Mouse (Mus musculus): ENCODE results near the gene Bex3. TPM values are rescaled to one million over a fixed set of nuclear protein-coding genes. Genes with fewer than 3 reads are reported as not detected.

The Bex3 gene
- polyA plus RNA-seq, 1 experiment from 2014 or later = 670 TPM

DNA sequence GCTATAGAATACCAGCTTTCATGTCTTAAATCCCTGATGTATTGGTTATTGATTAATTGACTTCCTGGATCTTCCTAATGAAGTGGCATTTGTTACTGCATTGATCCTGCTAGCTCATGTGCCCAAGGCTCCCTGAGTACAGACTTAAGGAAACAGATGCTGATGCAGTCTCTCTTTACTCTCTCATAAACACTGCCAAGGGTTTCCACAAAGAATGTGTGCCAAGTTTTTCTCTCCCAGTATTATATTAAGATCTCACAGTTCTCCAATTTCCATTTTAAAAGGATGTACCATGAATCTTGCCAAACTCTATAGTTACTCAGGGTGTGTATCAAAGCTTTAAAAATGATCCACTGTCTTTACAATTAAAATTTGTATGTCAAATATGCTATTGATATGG is 8.3 kb downstream of the Bex3 start:
- Histone ChIP-seq H3K27me3 (ENCODE audit: control insufficient read depth, insufficient read depth, low read length) (no peaks in the 10 kb centered on the region), H3K27ac (replicated peaks; ENCODE audit: low read depth, low read length) (no peak overlapping the region), H3K4me1 (ENCODE audit: control insufficient read depth, insufficient read depth, low read length) (no peaks in the 10 kb centered on the region), H3K9me3 (ENCODE audit: control insufficient read depth, low read length) (no peaks in the 10 kb centered on the region), H3K36me3 (ENCODE audit: control insufficient read depth, insufficient read depth, low read length) (no peaks in the 10 kb centered on the region), H3K4me2 (ENCODE audit: low read length) (no peak overlapping the region), H3K4me3 (replicated peaks; ENCODE audit: low read depth, low read length) (no peak overlapping the region), H3K9ac (replicated peaks; ENCODE audit: low read length) (no peak overlapping the region)
- ATAC-seq (ENCODE audit: low FRiP score, low TSS enrichment) (no peak), DNase-seq (no peak)

DNA sequence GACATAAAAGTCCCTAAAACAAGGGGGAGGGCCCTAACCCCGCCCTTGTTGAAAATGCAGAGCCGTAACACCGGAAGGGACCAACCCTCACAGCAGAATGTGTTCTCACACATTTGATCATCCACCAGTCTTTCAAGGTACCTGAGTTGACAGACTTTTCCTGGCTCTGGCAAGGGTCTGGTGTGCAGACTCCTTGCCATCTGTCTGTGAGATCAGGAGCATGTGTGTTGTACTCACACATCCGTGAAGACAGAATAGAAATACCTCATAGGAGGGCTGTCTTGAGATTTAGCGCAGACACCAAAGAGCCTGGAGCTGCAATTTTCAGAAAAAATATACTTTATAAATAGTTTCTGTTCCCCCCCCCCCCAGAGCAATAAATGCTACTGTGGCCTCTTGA is 9.4 kb downstream of the Bex3 start:
- no peak overlapping the region for H3K27ac ChIP-seq (replicated peaks; ENCODE audit: low read depth, low read length)
- H3K4me2 ChIP-seq (ENCODE audit: low read length) = no peak overlapping the region
- no peaks in the 10 kb centered on the region for H3K27me3 ChIP-seq (ENCODE audit: control insufficient read depth, insufficient read depth, low read length)
- DNase-seq = no peak
- no peak overlapping the region for H3K4me3 ChIP-seq (replicated peaks; ENCODE audit: low read depth, low read length)
- H3K4me1 ChIP-seq (ENCODE audit: control insufficient read depth, insufficient read depth, low read length) = no peaks in the 10 kb centered on the region
- ATAC-seq (ENCODE audit: low FRiP score, low TSS enrichment) = no peak
- WGBS = 81% methylated on average over 5 of the region's 5 CpGs
- no peak overlapping the region for H3K9ac ChIP-seq (replicated peaks; ENCODE audit: low read length)
- no peaks in the 10 kb centered on the region for H3K9me3 ChIP-seq (ENCODE audit: control insufficient read depth, low read length)
- no peaks in the 10 kb centered on the region for H3K36me3 ChIP-seq (ENCODE audit: control insufficient read depth, insufficient read depth, low read length)

GRCm38 (mm10) chrX:136290817-136291281 is 20.8 kb downstream of the Bex3 start:
- Histone ChIP-seq H3K9me3 (ENCODE audit: control insufficient read depth, low read length) (no peaks in the 10 kb centered on the region), H3K27ac (replicated peaks; ENCODE audit: low read depth, low read length) (peak overlapping the region; percentile 90), H3K4me3 (replicated peaks; ENCODE audit: low read depth, low read length) (peak overlapping the region; percentile 13; the same call in 1 of the 2 replicates), H3K4me1 (ENCODE audit: control insufficient read depth, insufficient read depth, low read length) (0 out of 2 replicates have a peak, but pooled peaks cover 3% of the 10 kb centered on the region), H3K9ac (replicated peaks; ENCODE audit: low read length) (no peak overlapping the region), H3K4me2 (ENCODE audit: low read length) (peak overlapping the region; percentile 48), H3K27me3 (ENCODE audit: control insufficient read depth, insufficient read depth, low read length) (no peaks in the 10 kb centered on the region), H3K36me3 (ENCODE audit: control insufficient read depth, insufficient read depth, low read length) (no peaks in the 10 kb centered on the region)
- WGBS = 28% methylated on average over 8 of the region's 8 CpGs
- DNase-seq (peak; percentile 88), ATAC-seq (ENCODE audit: low FRiP score, low TSS enrichment) (peak; percentile 96)

DNA sequence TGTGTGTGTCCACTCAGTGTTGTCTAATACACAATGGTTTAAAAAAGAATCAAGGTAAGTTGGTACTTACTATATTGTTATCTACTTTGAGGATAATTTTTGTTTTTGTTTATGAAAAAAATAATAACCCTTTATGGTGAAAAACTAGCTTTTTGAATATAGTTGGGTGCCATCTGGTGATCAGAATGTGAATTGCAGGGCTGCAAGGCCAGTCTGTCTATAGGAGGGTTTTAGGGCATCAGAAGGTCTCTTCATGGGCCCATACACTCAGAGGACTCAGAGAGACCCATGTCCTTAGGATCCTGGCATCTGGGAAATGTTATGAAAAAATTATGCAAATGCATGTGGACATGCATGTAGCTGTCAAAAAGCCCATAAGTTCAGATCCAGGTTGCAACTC is 34.2 kb downstream of the Bex3 start:
- ATAC-seq (ENCODE audit: low FRiP score, low TSS enrichment) (no peak), DNase-seq (peak; percentile 74)
- H3K4me3 ChIP-seq (replicated peaks; ENCODE audit: low read depth, low read length) = no peak overlapping the region
- H3K27me3 ChIP-seq (ENCODE audit: control insufficient read depth, insufficient read depth, low read length) = no peaks in the 10 kb centered on the region
- no peak overlapping the region for H3K9ac ChIP-seq (replicated peaks; ENCODE audit: low read length)
- no peaks in the 10 kb centered on the region for H3K9me3 ChIP-seq (ENCODE audit: control insufficient read depth, low read length)
- no peak overlapping the region for H3K4me2 ChIP-seq (ENCODE audit: low read length)
- H3K36me3 ChIP-seq (ENCODE audit: control insufficient read depth, insufficient read depth, low read length) = no peaks in the 10 kb centered on the region
- H3K27ac ChIP-seq (replicated peaks; ENCODE audit: low read depth, low read length) = no peak overlapping the region
- no peaks in the 10 kb centered on the region for H3K4me1 ChIP-seq (ENCODE audit: control insufficient read depth, insufficient read depth, low read length)

- H3K4me2 ChIP-seq (ENCODE audit: low read length) = no peak overlapping the region
- no peaks in the 10 kb centered on the region for H3K9me3 ChIP-seq (ENCODE audit: control insufficient read depth, low read length)
- no peaks in the 10 kb centered on the region for H3K27me3 ChIP-seq (ENCODE audit: control insufficient read depth, insufficient read depth, low read length)
- no peaks in the 10 kb centered on the region for H3K36me3 ChIP-seq (ENCODE audit: control insufficient read depth, insufficient read depth, low read length)
- WGBS = 40% methylated on average over 1 of the region's 1 CpGs
- no peak overlapping the region for H3K27ac ChIP-seq (replicated peaks; ENCODE audit: low read depth, low read length)
- H3K4me3 ChIP-seq (replicated peaks; ENCODE audit: low read depth, low read length) = no peak overlapping the region
- H3K9ac ChIP-seq (replicated peaks; ENCODE audit: low read length) = no peak overlapping the region
- ATAC-seq (ENCODE audit: low FRiP score, low TSS enrichment) (no peak), DNase-seq (no peak)
- H3K4me1 ChIP-seq (ENCODE audit: control insufficient read depth, insufficient read depth, low read length) = no peaks in the 10 kb centered on the region
These were observed 36.1 kb downstream of the Bex3 start for GRCm38 (mm10) chrX:136306196-136306595.

DNA sequence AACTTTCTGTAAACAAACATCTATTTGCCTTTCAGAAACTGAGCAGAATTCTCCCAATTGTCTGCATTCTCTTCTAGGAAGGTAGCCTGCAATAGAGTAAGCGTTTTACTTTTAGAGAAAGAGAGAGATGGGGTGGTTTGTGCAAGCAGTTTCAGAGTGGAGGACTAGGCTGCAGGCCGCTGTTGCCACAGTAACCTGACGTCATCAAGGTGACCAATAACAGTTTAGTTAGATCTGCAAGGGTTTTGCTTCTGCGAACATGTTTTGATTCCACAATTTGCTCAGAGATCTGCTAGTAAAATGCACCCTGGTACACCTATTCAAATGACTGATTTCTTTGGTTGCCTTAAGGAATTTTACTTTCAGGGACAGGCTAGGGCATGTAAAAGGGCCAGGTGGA is 43.2 kb downstream of the Bex3 start:
- H3K9ac ChIP-seq (replicated peaks; ENCODE audit: low read length) = no peak overlapping the region
- ATAC-seq (ENCODE audit: low FRiP score, low TSS enrichment) = peak; percentile 70; the same call in 1 of the 2 replicates
- H3K27ac ChIP-seq (replicated peaks; ENCODE audit: low read depth, low read length) = peak overlapping the region; percentile 78
- DNase-seq = peak; percentile 82
- WGBS = 35% methylated on average over 4 of the region's 4 CpGs
- no peaks in the 10 kb centered on the region for H3K9me3 ChIP-seq (ENCODE audit: control insufficient read depth, low read length)
- H3K36me3 ChIP-seq (ENCODE audit: control insufficient read depth, insufficient read depth, low read length) = no peaks in the 10 kb centered on the region
- H3K4me2 ChIP-seq (ENCODE audit: low read length) = peak overlapping the region; percentile 47
- no peaks in the 10 kb centered on the region for H3K27me3 ChIP-seq (ENCODE audit: control insufficient read depth, insufficient read depth, low read length)
- H3K4me1 ChIP-seq (ENCODE audit: control insufficient read depth, insufficient read depth, low read length) = no peaks in the 10 kb centered on the region
- H3K4me3 ChIP-seq (replicated peaks; ENCODE audit: low read depth, low read length) = no peak overlapping the region

DNA sequence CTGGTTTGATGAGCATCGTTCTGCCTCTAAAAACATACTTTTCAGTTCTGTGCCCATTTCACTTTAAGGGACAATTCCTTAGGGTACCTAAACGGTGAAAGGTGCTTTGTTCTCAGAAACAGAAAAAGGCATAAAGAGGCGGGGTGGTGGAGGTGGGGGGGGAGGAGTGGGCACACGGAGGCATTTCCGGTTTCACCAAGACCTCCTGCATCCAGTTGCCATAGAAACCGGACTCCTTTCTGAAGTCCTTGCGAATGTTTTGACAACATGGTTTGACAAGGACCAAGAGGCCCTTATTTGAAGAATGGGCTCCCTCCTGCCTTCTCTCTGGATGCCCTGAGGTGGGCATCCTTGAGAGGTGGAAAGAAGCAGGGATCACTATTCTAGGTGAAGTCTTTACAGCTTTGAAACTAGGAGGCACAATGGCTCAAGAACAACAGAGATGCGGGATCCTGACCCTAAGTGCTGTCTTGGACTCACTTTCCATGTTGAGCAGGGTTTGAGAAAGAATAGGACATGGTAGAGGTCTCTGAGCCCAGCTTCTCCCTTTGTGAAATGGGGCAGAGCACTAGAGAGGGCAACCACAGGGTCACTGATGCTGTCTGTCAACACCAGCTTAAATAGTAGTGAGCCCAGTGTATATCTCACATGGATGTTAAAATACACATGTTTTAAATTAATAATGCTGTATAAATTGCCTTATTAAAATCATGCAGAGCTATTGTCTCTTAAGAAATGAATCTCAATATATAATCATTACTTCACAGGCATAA is 43.9 kb downstream of the Bex3 start:
- DNase-seq = peak; percentile 79
- H3K9me3 ChIP-seq (ENCODE audit: control insufficient read depth, low read length) = no peaks in the 10 kb centered on the region
- peak overlapping the region; percentile 78 for H3K27ac ChIP-seq (replicated peaks; ENCODE audit: low read depth, low read length)
- no peaks in the 10 kb centered on the region for H3K36me3 ChIP-seq (ENCODE audit: control insufficient read depth, insufficient read depth, low read length)
- H3K4me3 ChIP-seq (replicated peaks; ENCODE audit: low read depth, low read length) = no peak overlapping the region
- WGBS = 31% methylated on average over 8 of the region's 8 CpGs
- ATAC-seq (ENCODE audit: low FRiP score, low TSS enrichment) = peak; percentile 46; the same call in 1 of the 2 replicates
- peak overlapping the region; percentile 47 for H3K4me2 ChIP-seq (ENCODE audit: low read length)
- H3K9ac ChIP-seq (replicated peaks; ENCODE audit: low read length) = no peak overlapping the region
- no peaks in the 10 kb centered on the region for H3K4me1 ChIP-seq (ENCODE audit: control insufficient read depth, insufficient read depth, low read length)
- H3K27me3 ChIP-seq (ENCODE audit: control insufficient read depth, insufficient read depth, low read length) = no peaks in the 10 kb centered on the region

DNA sequence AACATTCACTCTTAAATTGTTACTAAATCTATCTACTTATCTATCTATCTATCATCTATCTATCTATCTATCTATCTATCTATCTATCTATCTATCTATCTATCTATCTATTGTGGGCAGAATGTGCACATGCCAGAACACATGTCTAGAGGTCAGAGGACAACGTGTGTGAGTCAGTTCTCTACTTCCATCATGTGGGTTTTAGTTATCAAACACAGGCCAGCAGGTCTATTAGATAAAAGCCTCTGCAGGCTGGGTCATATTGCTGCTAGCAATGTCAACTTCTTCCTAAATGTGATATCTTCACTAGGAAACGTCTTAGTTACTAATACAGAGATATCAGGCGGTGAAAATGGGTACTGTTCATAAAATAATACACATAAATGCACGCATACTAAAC is 49.9 kb downstream of the Bex3 start:
- no peak overlapping the region for H3K9ac ChIP-seq (replicated peaks; ENCODE audit: low read length)
- no peak overlapping the region for H3K27ac ChIP-seq (replicated peaks; ENCODE audit: low read depth, low read length)
- WGBS = 70% methylated on average over 4 of the region's 4 CpGs
- H3K36me3 ChIP-seq (ENCODE audit: control insufficient read depth, insufficient read depth, low read length) = no peaks in the 10 kb centered on the region
- DNase-seq = no peak
- no peaks in the 10 kb centered on the region for H3K27me3 ChIP-seq (ENCODE audit: control insufficient read depth, insufficient read depth, low read length)
- no peaks in the 10 kb centered on the region for H3K9me3 ChIP-seq (ENCODE audit: control insufficient read depth, low read length)
- no peak overlapping the region for H3K4me3 ChIP-seq (replicated peaks; ENCODE audit: low read depth, low read length)
- no peak for ATAC-seq (ENCODE audit: low FRiP score, low TSS enrichment)
- H3K4me1 ChIP-seq (ENCODE audit: control insufficient read depth, insufficient read depth, low read length) = no peaks in the 10 kb centered on the region
- no peak overlapping the region for H3K4me2 ChIP-seq (ENCODE audit: low read length)

Measured in midbrain, embryonic 14.5 days (tissue).